Mouse (Mus musculus): ENCODE data around the gene Syngr2.

DNA sequence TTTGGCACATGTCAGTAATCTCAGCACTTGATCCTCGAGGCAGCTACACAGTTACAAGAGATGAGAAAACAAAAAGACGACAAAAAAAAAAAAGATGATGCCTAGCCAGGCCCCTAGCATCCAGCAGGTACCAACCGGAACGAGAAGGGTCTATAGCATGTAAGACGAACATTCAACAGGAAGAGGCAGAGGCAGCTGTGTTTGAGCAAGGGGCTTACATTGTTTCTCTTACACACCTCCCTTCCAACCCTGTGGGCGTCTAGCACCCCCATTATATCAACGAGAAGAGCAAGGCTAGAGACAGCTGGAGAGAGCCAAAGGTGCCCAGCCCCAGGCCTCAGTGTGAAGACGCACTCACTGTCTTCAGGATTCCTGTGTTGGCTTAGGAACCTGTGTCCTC lies 17.4 kb downstream of the Syngr2 start:
- no peak for TF ChIP-seq POLR2A (IDR thresholded peaks at IDR 0.05; ENCODE audit: low read depth, low read length)
- TF ChIP-seq CTCF (IDR thresholded peaks at IDR 0.05; ENCODE audit: extremely low read depth, insufficient read depth, insufficient read length, insufficient replicate concordance) = no peak

All from spleen, adult 2 months (tissue).